Mouse (Mus musculus) ES-CJ7 (cell line): Measurements from ENCODE around the gene Ifna2.

Source experiments
- DNase-seq: peaks from one replicate; pipeline ENCODE4 v3.0.0; 2011; ENCODE audit warnings: low read depth, low spot score

Gene Ifna2

DNA sequence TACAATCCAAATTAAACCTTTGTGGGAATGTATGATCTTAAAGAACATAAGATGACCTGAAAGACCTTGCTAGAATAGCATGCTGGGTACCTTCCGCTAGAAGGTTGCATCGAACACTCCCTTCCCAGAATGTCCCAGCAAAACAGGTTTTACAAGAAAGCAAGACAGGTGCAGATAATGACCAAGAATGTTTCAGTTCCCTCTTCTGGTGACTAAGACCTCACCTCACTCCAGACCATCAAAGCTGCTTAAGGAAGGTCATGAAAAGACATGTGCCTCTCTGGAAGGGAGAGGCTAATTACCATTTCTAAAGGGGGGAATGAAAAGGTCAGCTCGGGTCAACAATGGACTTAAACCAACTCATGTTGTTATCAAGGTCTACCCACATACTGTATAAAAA, 30.1 kb downstream of the Ifna2 start:
- peak; percentile 52 for DNase-seq

GRCm38 (mm10) chr4:88644359-88644758, 39.4 kb downstream of the Ifna2 start, which contains the start of gene Ifna13:
Gene Ifna13 (minus strand): TSS chr4:88644459.
- no peak for DNase-seq

GRCm38 (mm10) chr4:88642526-88642925, 41.2 kb downstream of the Ifna2 start:
- peak; percentile 12 for DNase-seq

DNA sequence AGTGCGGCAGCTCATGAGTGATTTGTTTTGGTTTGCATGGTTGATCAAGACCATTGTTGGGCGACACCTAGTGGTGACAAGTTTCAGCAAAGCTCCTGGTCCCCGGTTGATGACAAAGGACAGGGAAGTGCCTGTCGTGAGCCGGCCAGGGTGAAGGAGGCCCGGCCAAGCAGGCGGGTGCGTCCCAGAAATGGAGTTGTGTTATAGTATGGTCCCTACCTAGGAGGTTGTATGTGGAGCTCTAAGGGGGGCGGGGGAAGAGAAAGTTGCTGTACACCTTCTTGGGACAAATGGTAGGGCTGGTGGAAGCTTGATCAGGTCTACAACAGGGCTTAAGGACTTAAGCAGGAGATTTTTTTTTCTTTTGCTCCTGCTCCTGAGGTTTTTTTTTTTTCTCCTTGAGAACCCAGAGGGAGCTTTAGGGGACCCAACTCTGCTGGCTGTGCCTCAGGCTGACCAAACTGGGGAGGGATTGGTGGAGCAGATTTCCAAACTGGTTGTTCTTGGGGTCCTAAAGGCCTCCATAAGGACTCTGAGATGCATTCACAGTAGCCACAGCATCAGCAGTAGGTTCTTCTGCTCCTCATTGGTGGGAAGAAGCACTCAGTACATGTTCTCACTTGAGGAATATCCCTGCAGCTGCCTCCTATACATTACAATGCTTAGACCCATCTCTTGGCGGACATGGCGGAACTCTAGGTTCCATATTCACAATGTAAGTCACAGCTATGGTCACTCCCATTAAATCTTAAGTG, 42.5 kb downstream of the Ifna2 start:
- peak; percentile 94 for DNase-seq

GRCm38 (mm10) chr4:88640704-88641076, 43.0 kb downstream of the Ifna2 start:
- DNase-seq, result no peak

DNA sequence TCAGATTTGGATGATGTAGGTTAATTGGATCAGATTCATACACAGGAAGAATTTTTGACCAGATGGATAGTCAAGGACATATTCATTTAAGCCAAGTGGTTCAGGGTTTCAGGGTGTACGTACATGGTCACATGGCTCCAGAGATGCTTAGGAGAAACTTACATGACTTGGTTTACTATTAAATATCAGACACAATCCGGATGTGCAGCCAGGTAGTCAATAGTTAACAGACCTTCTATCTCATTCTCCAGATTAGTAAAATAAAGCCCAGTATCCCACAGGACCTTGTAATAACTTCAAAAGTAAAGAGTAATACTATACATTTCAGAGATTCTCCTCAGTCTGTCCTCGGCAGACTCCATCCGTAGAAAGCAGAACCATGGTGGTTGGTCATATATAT, 49.4 kb downstream of the Ifna2 start, which contains the start of gene C87499:
Gene C87499, minus strand, starts transcription at position 101 of the 400 bp plus-strand sequence.
- no peak for DNase-seq
